Mouse (Mus musculus) heart, adult 2 months (tissue): ENCODE results near the gene Dcp1b. TPM values are rescaled to one million over a fixed set of nuclear protein-coding genes. Genes with fewer than 3 reads are reported as not detected.
A peak's percentile ranks its signal among the peaks of the same experiment; 100 is the strongest.

ENCODE experiments used
- DNase-seq, 2 experiments: peaks; one replicate each; pipeline ENCODE4 v3.0.0; 2021
- H3K27ac ChIP-seq: fragments of 200-600 bp; 2 replicates; pipeline ENCODE4 v1.8.1; 2022
- H3K27me3 ChIP-seq: fragments of 200-500 bp; 2 replicates; pipeline ENCODE4 v1.6.1; 2012; ENCODE audit warnings: mild to moderate bottlenecking, low read length, inconsistent platforms, mixed read lengths; ENCODE audit not compliant: control insufficient read depth, insufficient read depth
- H3K36me3 ChIP-seq: fragments of 200-500 bp; 2 replicates; pipeline ENCODE4 v1.6.1; 2012; ENCODE audit warnings: low read length, inconsistent platforms; ENCODE audit not compliant: control insufficient read depth, insufficient read depth
- H3K4me1 ChIP-seq: fragments of 200-500 bp; 2 replicates; pipeline ENCODE4 v1.6.1; 2011; ENCODE audit warnings: low read length; ENCODE audit not compliant: control insufficient read depth, insufficient read depth
- H3K4me3 ChIP-seq: fragments of 200-600 bp; 2 replicates; pipeline ENCODE4 v1.8.1; 2022
- H3K79me2 ChIP-seq: fragments of 200-500 bp; replicated peaks from 2 replicates; pipeline ENCODE4 v1.6.1; 2012; ENCODE audit warnings: mild to moderate bottlenecking, inconsistent platforms, low read length, moderate library complexity, mixed read lengths; ENCODE audit not compliant: control insufficient read depth, insufficient read depth
- H3K9ac ChIP-seq: fragments of 200-500 bp; 2 replicates; pipeline ENCODE4 v1.6.1; 2012; ENCODE audit warnings: low read depth, mild to moderate bottlenecking, control low read depth, inconsistent platforms, low read length, mixed read lengths
- CTCF ChIP-seq: fragments of 200-600 bp; IDR thresholded peaks from 2 replicates; pipeline ENCODE4 v1.8.1; 2022; ENCODE audit warnings: antibody characterized with exemption, mild to moderate bottlenecking, moderate library complexity
- EP300 ChIP-seq: fragments of 200-500 bp; IDR thresholded peaks from 2 replicates; pipeline ENCODE4 v1.6.1; 2011; ENCODE audit warnings: low read depth, low read length, control low read depth; ENCODE audit not compliant: insufficient read depth
- POLR2A ChIP-seq: fragments of 200-500 bp; IDR thresholded peaks from 2 replicates; pipeline ENCODE4 v1.6.1; 2011; ENCODE audit warnings: mild to moderate bottlenecking, low read depth, low read length, control low read depth; ENCODE audit not compliant: insufficient read depth
- WGBS: fragments of 180-500 bp; shearing (Covaris S2); methylation state at CpG from one replicate; pipeline ENCODE4 v1.1.7; 2018; 5-methylcytosine and 5-hydroxymethylcytosine counted together
- intact Hi-C: fragments of 180-260 bp; cut with DNase I; formaldehyde crosslinking; loops from one replicate; pipeline ENCODE4 v1.15.1; 2025
- polyA plus RNA-seq: library from polyadenylated mRNA; depleted of rRNA; stranded (reverse); fragments of >200 nt; gene quantifications from 2 replicates; pipeline ENCODE4 v1.2.3, GENCODE M21; 2012
- total RNA-seq, 2 experiments: library from RNA; stranded (reverse); gene quantifications; 2 replicates each; pipeline ENCODE4 v1.2.3; 2021

Dcp1b gene
- total and polyA plus RNA-seq, 3 experiments: 2.6 to 4.8 (median 2.7) TPM

- no peak overlapping the region for H3K4me3 ChIP-seq
- no peaks in the 10 kb centered on the region; the same call in 1 of the 2 replicates for H3K79me2 ChIP-seq
- H3K9ac ChIP-seq: no peak overlapping the region
- intact Hi-C loops: loop anchor here (2.0 kb wide), 1 partner anchor 63 kb away; no protein-coding TSS in a partner anchor
- H3K4me1 ChIP-seq: peaks cover 3% of the 10 kb centered on the region; the same call in 1 of the 2 replicates
- peak; percentile 65; the same call in 1 of the 2 replicates for TF ChIP-seq EP300
- TF ChIP-seq CTCF: no peak
- WGBS: 64% methylated on average over 8 of the region's 8 CpGs
- peak overlapping the region; percentile 58 for H3K27ac ChIP-seq
- H3K27me3 ChIP-seq: no peaks in the 10 kb centered on the region
- H3K36me3 ChIP-seq: peaks cover 11% of the 10 kb centered on the region; the same call in 1 of the 2 replicates
- no peak for DNase-seq
These were observed 42.8 kb upstream of the Dcp1b start for GRCm38 (mm10) chr6:119132111-119132735.

- intact Hi-C loops: loop anchor here (2.0 kb wide), 1 partner anchor 62 kb away; no protein-coding TSS in a partner anchor
These were observed 42.2 kb upstream of the Dcp1b start for GRCm38 (mm10) chr6:119132863-119133262.

GRCm38 (mm10) chr6:119137768-119138167 lies 37.3 kb upstream of the Dcp1b start:
- no peak for TF ChIP-seq POLR2A
- no peak for TF ChIP-seq EP300
- no peak for TF ChIP-seq CTCF
- Histone ChIP-seq H3K79me2 (no peaks in the 10 kb centered on the region), H3K27me3 (no peaks in the 10 kb centered on the region), H3K4me3 (no peak overlapping the region), H3K4me1 (peaks cover 7% of the 10 kb centered on the region), H3K36me3 (peaks cover 10% of the 10 kb centered on the region), H3K9ac (no peak overlapping the region), H3K27ac (peak overlapping the region; percentile 45)
- intact Hi-C loops: no loop called here
- 57% methylated on average over 10 of the region's 10 CpGs for WGBS
- DNase-seq: peak in 1 of 2 experiments; percentile 45

More at GRCm38 (mm10) chr6:119132863-119133262, 42.2 kb upstream of the Dcp1b start:
- H3K36me3 ChIP-seq: peaks cover 11% of the 10 kb centered on the region; the same call in 1 of the 2 replicates
- peaks cover 4% of the 10 kb centered on the region; the same call in 1 of the 2 replicates for H3K4me1 ChIP-seq
- 87% methylated on average over 4 of the region's 4 CpGs for WGBS
- H3K27me3 ChIP-seq: no peaks in the 10 kb centered on the region
- no peak overlapping the region for H3K4me3 ChIP-seq
- DNase-seq: no peak
- no peak overlapping the region; the same call in 1 of the 2 replicates for H3K27ac ChIP-seq
- TF ChIP-seq POLR2A (no peak), CTCF (no peak), EP300 (no peak)
- no peak overlapping the region for H3K9ac ChIP-seq
- no peaks in the 10 kb centered on the region; the same call in 1 of the 2 replicates for H3K79me2 ChIP-seq

DNA sequence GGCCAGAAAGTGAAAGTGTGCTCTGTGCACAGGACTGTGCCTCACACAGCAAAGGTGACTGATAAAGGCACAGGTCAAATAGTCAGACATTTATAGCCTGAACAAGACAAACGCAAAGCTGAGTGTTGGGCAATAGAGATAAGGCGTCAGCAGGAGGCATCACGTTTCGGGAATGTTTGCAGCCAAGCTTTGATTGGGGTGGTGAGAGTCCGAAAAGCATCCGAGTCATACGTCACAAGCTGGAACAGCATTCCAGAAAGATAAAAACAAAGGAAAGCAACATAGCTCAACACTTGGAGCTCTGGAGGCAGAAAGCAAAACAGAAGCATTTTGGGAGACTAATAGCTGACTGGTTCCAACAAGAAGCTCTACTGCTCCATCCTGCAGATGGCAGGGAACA lies 35.5 kb upstream of the Dcp1b start:
- H3K9ac ChIP-seq: no peak overlapping the region
- H3K79me2 ChIP-seq: no peaks in the 10 kb centered on the region
- no peak overlapping the region for H3K4me3 ChIP-seq
- peaks cover 7% of the 10 kb centered on the region for H3K4me1 ChIP-seq
- peak; percentile 6; the same call in 1 of the 2 replicates for TF ChIP-seq POLR2A
- no peak for TF ChIP-seq CTCF
- TF ChIP-seq EP300: peak; percentile 99
- H3K27me3 ChIP-seq: no peaks in the 10 kb centered on the region
- peaks cover 4% of the 10 kb centered on the region for H3K36me3 ChIP-seq
- DNase-seq: peak; percentile 43 to 73
- WGBS: 6% methylated on average over 7 of the region's 7 CpGs
- intact Hi-C loops: no loop called here
- H3K27ac ChIP-seq: peak overlapping the region; percentile 76

- H3K36me3 ChIP-seq: peaks cover 2% of the 10 kb centered on the region; the same call in 1 of the 2 replicates
- H3K4me1 ChIP-seq: no peaks in the 10 kb centered on the region; the same call in 1 of the 2 replicates
- no peak for DNase-seq
- 44% methylated on average over 4 of the region's 4 CpGs for WGBS
- H3K4me3 ChIP-seq: no peak overlapping the region
- H3K79me2 ChIP-seq: no peaks in the 10 kb centered on the region
- TF ChIP-seq POLR2A (no peak), CTCF (no peak), EP300 (no peak)
- H3K27ac ChIP-seq: no peak overlapping the region
- H3K9ac ChIP-seq: no peak overlapping the region
- intact Hi-C loops: loop anchor here (2.0 kb wide), 1 partner anchor 18 kb away; no protein-coding TSS in a partner anchor
- H3K27me3 ChIP-seq: no peaks in the 10 kb centered on the region
These were observed 29.9 kb upstream of the Dcp1b start for GRCm38 (mm10) chr6:119145109-119145508.

DNA sequence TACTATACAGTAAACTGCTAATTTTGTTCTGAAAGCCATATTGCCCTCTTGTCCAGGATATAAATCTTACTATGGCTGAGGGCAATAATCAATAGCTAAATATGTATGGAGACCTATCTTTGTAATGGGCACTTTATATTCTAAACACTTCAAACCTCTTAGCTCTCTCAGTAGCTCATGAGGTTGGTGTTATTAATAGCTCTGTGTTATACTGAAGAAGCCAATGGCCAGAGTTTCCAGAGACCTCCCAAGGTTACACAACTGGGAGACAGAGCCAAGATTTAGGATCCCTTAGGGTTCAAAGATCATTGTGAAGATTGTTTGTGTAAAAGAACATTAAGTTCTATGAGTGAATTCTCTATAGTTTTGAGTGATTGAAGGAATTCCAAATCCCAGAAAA lies 9.4 kb upstream of the Dcp1b start:
- no peaks in the 10 kb centered on the region for H3K79me2 ChIP-seq
- H3K4me3 ChIP-seq: no peak overlapping the region
- H3K27me3 ChIP-seq: no peaks in the 10 kb centered on the region
- intact Hi-C loops: no loop called here
- H3K9ac ChIP-seq: no peak overlapping the region
- TF ChIP-seq CTCF: no peak
- no peak for TF ChIP-seq EP300
- no peak for TF ChIP-seq POLR2A
- H3K4me1 ChIP-seq: peaks cover 8% of the 10 kb centered on the region; the same call in 1 of the 2 replicates
- H3K36me3 ChIP-seq: peaks cover 25% of the 10 kb centered on the region
- no peak for DNase-seq
- peak overlapping the region; percentile 69 for H3K27ac ChIP-seq
